Mouse (Mus musculus) forebrain, embryonic 16.5 days (tissue): Measurements from ENCODE around the gene Arid3c. TPM values are rescaled to one million over a fixed set of nuclear protein-coding genes. Genes with fewer than 3 reads are reported as not detected.

ENCODE experiments used
- ATAC-seq: fragments of 200-750 bp; cut with Nextera tagmentation; 2 replicates; pipeline ENCODE4 v1.8.0; 2017; ENCODE audit warnings: mild to moderate bottlenecking, moderate library complexity
- H3K27ac ChIP-seq: fragments of 300-500 bp; sonication (generic); 2 replicates; pipeline ENCODE4 v1.5.1; 2014; ENCODE audit warnings: low read length, control low read depth
- H3K27me3 ChIP-seq: fragments of 300-500 bp; sonication (generic); replicated peaks from 2 replicates; pipeline ENCODE4 v1.6.1; 2014; ENCODE audit warnings: low read length; ENCODE audit not compliant: control insufficient read depth, insufficient read depth
- H3K36me3 ChIP-seq: fragments of 300-500 bp; sonication (generic); 2 replicates; pipeline ENCODE4 v1.6.1; 2014; ENCODE audit not compliant: control insufficient read depth, insufficient read depth
- H3K4me1 ChIP-seq: fragments of 300-500 bp; sonication (generic); replicated peaks from 2 replicates; pipeline ENCODE4 v1.6.1; 2014; ENCODE audit warnings: low read length; ENCODE audit not compliant: control insufficient read depth, insufficient read depth
- H3K4me2 ChIP-seq: fragments of 300-500 bp; sonication (generic); 2 replicates; pipeline ENCODE4 v1.6.1; 2014; ENCODE audit warnings: mild to moderate bottlenecking, low read length, control low read depth
- H3K4me3 ChIP-seq: fragments of 300-500 bp; sonication (generic); replicated peaks from 2 replicates; pipeline ENCODE4 v1.5.1; 2014; ENCODE audit warnings: mild to moderate bottlenecking, low read length, control low read depth
- H3K9ac ChIP-seq: fragments of 300-500 bp; sonication (generic); replicated peaks from 2 replicates; pipeline ENCODE4 v1.6.1; 2014; ENCODE audit warnings: low read depth, low read length, control low read depth
- H3K9me3 ChIP-seq: fragments of 300-500 bp; sonication (generic); 2 replicates; pipeline ENCODE4 v1.6.1; 2016; ENCODE audit warnings: low read length; ENCODE audit not compliant: control insufficient read depth
- WGBS: fragments of 180-500 bp; shearing (Covaris S2); extraction: QIAGEN DNeasy Blood & Tissue Kit; methylation state at CpG from one replicate; pipeline ENCODE4 v1.1.7; 2014; 5-methylcytosine and 5-hydroxymethylcytosine counted together
- polyA plus RNA-seq: library from polyadenylated mRNA; unstranded; fragments of >200 nt; fragmentation: Nextera tagmentation; extraction: Ambion mirVana; gene quantifications from 2 replicates; pipeline ENCODE4 v1.2.1, GENCODE M21; 2015

Gene Arid3c
- polyA plus RNA-seq, 1 experiment from 2014 or later: not detected

- Histone ChIP-seq H3K9ac (no peak overlapping the region), H3K27me3 (no peaks in the 10 kb centered on the region), H3K36me3 (no peaks in the 10 kb centered on the region; the same call in 1 of the 2 replicates), H3K9me3 (0 out of 2 replicates have a peak, but pooled peaks cover 2% of the 10 kb centered on the region), H3K4me2 (no peak overlapping the region), H3K27ac (no peak overlapping the region), H3K4me3 (no peak overlapping the region), H3K4me1 (peaks cover 21% of the 10 kb centered on the region)
- no peak for ATAC-seq
- 69% methylated on average over 1 of the region's 1 CpGs for WGBS
Measured at GRCm38 (mm10) chr4:41738256-41738603, 7.3 kb upstream of the Arid3c start.

GRCm38 (mm10) chr4:41737602-41738255 is 6.8 kb upstream of the Arid3c start:
- no peak overlapping the region for H3K4me3 ChIP-seq
- ATAC-seq: peak; percentile 57
- 42% methylated on average over 8 of the region's 8 CpGs for WGBS

GRCm38 (mm10) chr4:41726826-41727621 is 3.9 kb downstream of the Arid3c start:
- no peak for ATAC-seq
- peaks cover 44% of the 10 kb centered on the region for H3K27me3 ChIP-seq
- H3K4me1 ChIP-seq: peaks cover 31% of the 10 kb centered on the region
- no peak overlapping the region for H3K27ac ChIP-seq
- no peak overlapping the region for H3K4me3 ChIP-seq
- 2% methylated on average over 20 of the region's 20 CpGs for WGBS
- 0 out of 2 replicates have a peak overlapping the region, but pooled peaks have one; percentile 4 for H3K4me2 ChIP-seq
- no peaks in the 10 kb centered on the region for H3K9me3 ChIP-seq
- H3K9ac ChIP-seq: peak overlapping the region; percentile 24; the same call in 1 of the 2 replicates
- no peaks in the 10 kb centered on the region for H3K36me3 ChIP-seq

More at GRCm38 (mm10) chr4:41737602-41738255, 6.8 kb upstream of the Arid3c start:
- Histone ChIP-seq H3K27me3 (peaks cover 4% of the 10 kb centered on the region), H3K9ac (no peak overlapping the region), H3K36me3 (no peaks in the 10 kb centered on the region; the same call in 1 of the 2 replicates), H3K4me1 (peaks cover 21% of the 10 kb centered on the region), H3K27ac (no peak overlapping the region), H3K4me2 (no peak overlapping the region), H3K9me3 (0 out of 2 replicates have a peak, but pooled peaks cover 2% of the 10 kb centered on the region)

- peak within 1 kb of the TSS; percentile 89 for H3K4me3 ChIP-seq
- H3K4me2 ChIP-seq: peak within 1 kb of the TSS; percentile 74
- H3K9ac ChIP-seq: peak within 1 kb of the TSS; percentile 93
- whole genome bisulfite sequencing: 0% methylated on average over 27 of the region's 27 CpGs
- H3K9me3 ChIP-seq: no peaks in the 10 kb centered on the region
- peaks cover 17% of the 10 kb centered on the region for H3K27me3 ChIP-seq
- peak within 1 kb of the TSS; percentile 21; the same call in 1 of the 2 replicates for H3K27ac ChIP-seq
- peaks cover 29% of the 10 kb centered on the region for H3K4me1 ChIP-seq
- peak; percentile 98 for ATAC-seq
- H3K36me3 ChIP-seq: peaks cover 7% of the 10 kb centered on the region
Measured at GRCm38 (mm10) chr4:41722918-41723351, 8.0 kb downstream of the Arid3c start, which contains the start of gene Dctn3. Dctn3 (minus strand) TSS chr4:41723170.

GRCm38 (mm10) chr4:41716834-41717233 is 14.1 kb downstream of the Arid3c start:
- Histone ChIP-seq H3K4me2 (no peak overlapping the region), H3K27me3 (no peaks in the 10 kb centered on the region), H3K9ac (no peak overlapping the region), H3K4me1 (peaks cover 27% of the 10 kb centered on the region), H3K9me3 (no peaks in the 10 kb centered on the region), H3K4me3 (no peak overlapping the region), H3K27ac (no peak overlapping the region), H3K36me3 (peaks cover 10% of the 10 kb centered on the region)
- ATAC-seq: no peak
- WGBS: 70% methylated on average over 6 of the region's 6 CpGs

GRCm38 (mm10) chr4:41715596-41715995 is 15.3 kb downstream of the Arid3c start:
- ATAC-seq: no peak
- peaks cover 10% of the 10 kb centered on the region for H3K36me3 ChIP-seq
- 82% methylated on average over 5 of the region's 5 CpGs for WGBS

GRCm38 (mm10) chr4:41715082-41715481 is 15.9 kb downstream of the Arid3c start:
- Histone ChIP-seq H3K36me3 (peaks cover 10% of the 10 kb centered on the region), H3K27me3 (no peaks in the 10 kb centered on the region), H3K4me2 (no peak overlapping the region), H3K4me3 (no peak overlapping the region), H3K9ac (no peak overlapping the region), H3K4me1 (peaks cover 33% of the 10 kb centered on the region), H3K9me3 (no peaks in the 10 kb centered on the region), H3K27ac (no peak overlapping the region)
- no peak for ATAC-seq
- 81% methylated on average over 8 of the region's 8 CpGs for WGBS

More at GRCm38 (mm10) chr4:41715596-41715995, 15.3 kb downstream of the Arid3c start:
- H3K4me1 ChIP-seq: peaks cover 33% of the 10 kb centered on the region
- H3K4me2 ChIP-seq: no peak overlapping the region
- H3K4me3 ChIP-seq: no peak overlapping the region
- no peaks in the 10 kb centered on the region for H3K27me3 ChIP-seq
- no peak overlapping the region for H3K9ac ChIP-seq
- no peaks in the 10 kb centered on the region for H3K9me3 ChIP-seq
- no peak overlapping the region for H3K27ac ChIP-seq

- ATAC-seq: peak; percentile 27; the same call in 1 of the 2 replicates
- Histone ChIP-seq H3K4me1 (peaks cover 33% of the 10 kb centered on the region), H3K4me3 (peak overlapping the region; percentile 2; the same call in 1 of the 2 replicates), H3K27ac (no peak overlapping the region), H3K4me2 (peak overlapping the region; percentile 94), H3K27me3 (no peaks in the 10 kb centered on the region), H3K36me3 (peaks cover 10% of the 10 kb centered on the region), H3K9me3 (no peaks in the 10 kb centered on the region), H3K9ac (no peak overlapping the region)
- 10% methylated on average over 8 of the region's 8 CpGs for WGBS
Measured at GRCm38 (mm10) chr4:41714276-41714675, 16.7 kb downstream of the Arid3c start.
